Mouse (Mus musculus): Measurements from ENCODE around the gene Gng13. TPM values are rescaled to one million over a fixed set of nuclear protein-coding genes. Genes with fewer than 3 reads are reported as not detected.
A peak's percentile ranks its signal among the peaks of the same experiment; 100 is the strongest.

Gene Gng13
- polyA plus RNA-seq, 1 experiment from 2014 or later, result 0.95 TPM

- H3K36me3 ChIP-seq (ENCODE audit: control insufficient read depth, insufficient read depth), result no peaks in the 10 kb centered on the region
- H3K27ac ChIP-seq (ENCODE audit: low read depth, low read length), result no peak within 1 kb of the TSS
- no peak for ATAC-seq
- no peak within 1 kb of the TSS for H3K4me2 ChIP-seq (replicated peaks; ENCODE audit: low read depth)
- H3K9ac ChIP-seq (ENCODE audit: low read depth, low read length), result no peak within 1 kb of the TSS
- H3K9me3 ChIP-seq (ENCODE audit: control insufficient read depth), result no peaks in the 10 kb centered on the region
- no peak within 1 kb of the TSS for H3K4me3 ChIP-seq (ENCODE audit: low read depth, low read length)
- no peaks in the 10 kb centered on the region for H3K4me1 ChIP-seq (replicated peaks; ENCODE audit: control insufficient read depth, insufficient read depth, low read length)
- H3K27me3 ChIP-seq (replicated peaks; ENCODE audit: control insufficient read depth, insufficient read depth, low read length), result no peaks in the 10 kb centered on the region
- 68% methylated on average over 9 of the region's 9 CpGs for WGBS
- no peak for TF ChIP-seq CTCF (IDR thresholded peaks at IDR 0.05; ENCODE audit: low read depth)
Measured at GRCm38 (mm10) chr17:25754241-25754640, 37.3 kb downstream of the Gng13 start, which contains the start of gene Msln. Gene Msln, minus strand, starts transcription at chr17:25754378.

GRCm38 (mm10) chr17:25755086-25755485 is 38.1 kb downstream of the Gng13 start:
- no peak for TF ChIP-seq CTCF (IDR thresholded peaks at IDR 0.05; ENCODE audit: low read depth)
- 80% methylated on average over 4 of the region's 4 CpGs for whole genome bisulfite sequencing
- Histone ChIP-seq H3K27ac (ENCODE audit: low read depth, low read length) (no peak overlapping the region), H3K36me3 (ENCODE audit: control insufficient read depth, insufficient read depth) (no peaks in the 10 kb centered on the region), H3K4me1 (replicated peaks; ENCODE audit: control insufficient read depth, insufficient read depth, low read length) (no peaks in the 10 kb centered on the region), H3K4me3 (ENCODE audit: low read depth, low read length) (no peak overlapping the region), H3K4me2 (replicated peaks; ENCODE audit: low read depth) (no peak overlapping the region), H3K27me3 (replicated peaks; ENCODE audit: control insufficient read depth, insufficient read depth, low read length) (no peaks in the 10 kb centered on the region), H3K9me3 (ENCODE audit: control insufficient read depth) (no peaks in the 10 kb centered on the region), H3K9ac (ENCODE audit: low read depth, low read length) (no peak overlapping the region)
- ATAC-seq, result no peak

GRCm38 (mm10) chr17:25755627-25756377 is 38.8 kb downstream of the Gng13 start:
- Histone ChIP-seq H3K4me1 (replicated peaks; ENCODE audit: control insufficient read depth, insufficient read depth, low read length) (no peaks in the 10 kb centered on the region), H3K36me3 (ENCODE audit: control insufficient read depth, insufficient read depth) (no peaks in the 10 kb centered on the region), H3K27me3 (replicated peaks; ENCODE audit: control insufficient read depth, insufficient read depth, low read length) (no peaks in the 10 kb centered on the region), H3K9me3 (ENCODE audit: control insufficient read depth) (no peaks in the 10 kb centered on the region), H3K4me2 (replicated peaks; ENCODE audit: low read depth) (no peak overlapping the region), H3K9ac (ENCODE audit: low read depth, low read length) (no peak overlapping the region), H3K4me3 (ENCODE audit: low read depth, low read length) (no peak overlapping the region), H3K27ac (ENCODE audit: low read depth, low read length) (no peak overlapping the region)
- peak; percentile 42; the same call in 1 of the 2 replicates for ATAC-seq
- 17% methylated on average over 4 of the region's 4 CpGs for whole genome bisulfite sequencing
- no peak for TF ChIP-seq CTCF (IDR thresholded peaks at IDR 0.05; ENCODE audit: low read depth)

GRCm38 (mm10) chr17:25756378-25757242 is 39.6 kb downstream of the Gng13 start:
- Histone ChIP-seq H3K9ac (ENCODE audit: low read depth, low read length) (no peak overlapping the region), H3K4me3 (ENCODE audit: low read depth, low read length) (no peak overlapping the region), H3K4me2 (replicated peaks; ENCODE audit: low read depth) (no peak overlapping the region), H3K4me1 (replicated peaks; ENCODE audit: control insufficient read depth, insufficient read depth, low read length) (no peaks in the 10 kb centered on the region), H3K27me3 (replicated peaks; ENCODE audit: control insufficient read depth, insufficient read depth, low read length) (no peaks in the 10 kb centered on the region), H3K9me3 (ENCODE audit: control insufficient read depth) (no peaks in the 10 kb centered on the region), H3K27ac (ENCODE audit: low read depth, low read length) (no peak overlapping the region), H3K36me3 (ENCODE audit: control insufficient read depth, insufficient read depth) (no peaks in the 10 kb centered on the region)
- peak; percentile 46 for ATAC-seq
- TF ChIP-seq CTCF (IDR thresholded peaks at IDR 0.05; ENCODE audit: low read depth), result no peak
- WGBS, result 59% methylated on average over 9 of the region's 9 CpGs

- Histone ChIP-seq H3K27ac (ENCODE audit: low read depth, low read length) (no peak overlapping the region), H3K4me2 (replicated peaks; ENCODE audit: low read depth) (no peak overlapping the region), H3K36me3 (ENCODE audit: control insufficient read depth, insufficient read depth) (no peaks in the 10 kb centered on the region), H3K9ac (ENCODE audit: low read depth, low read length) (no peak overlapping the region), H3K4me3 (ENCODE audit: low read depth, low read length) (no peak overlapping the region), H3K9me3 (ENCODE audit: control insufficient read depth) (no peaks in the 10 kb centered on the region), H3K4me1 (replicated peaks; ENCODE audit: control insufficient read depth, insufficient read depth, low read length) (no peaks in the 10 kb centered on the region), H3K27me3 (replicated peaks; ENCODE audit: control insufficient read depth, insufficient read depth, low read length) (no peaks in the 10 kb centered on the region)
- 57% methylated on average over 3 of the region's 3 CpGs for WGBS
- no peak for TF ChIP-seq CTCF (IDR thresholded peaks at IDR 0.05; ENCODE audit: low read depth)
- ATAC-seq, result no peak
Measured at GRCm38 (mm10) chr17:25757691-25758090, 40.7 kb downstream of the Gng13 start.

- H3K9ac ChIP-seq (ENCODE audit: low read depth, low read length), result no peak overlapping the region
- H3K9me3 ChIP-seq (ENCODE audit: control insufficient read depth), result no peaks in the 10 kb centered on the region
- TF ChIP-seq CTCF (IDR thresholded peaks at IDR 0.05; ENCODE audit: low read depth), result no peak
- no peak overlapping the region for H3K4me3 ChIP-seq (ENCODE audit: low read depth, low read length)
- 69% methylated on average over 8 of the region's 8 CpGs for WGBS
- H3K27me3 ChIP-seq (replicated peaks; ENCODE audit: control insufficient read depth, insufficient read depth, low read length), result no peaks in the 10 kb centered on the region
- H3K4me2 ChIP-seq (replicated peaks; ENCODE audit: low read depth), result no peak overlapping the region
- no peak for ATAC-seq
- no peaks in the 10 kb centered on the region for H3K4me1 ChIP-seq (replicated peaks; ENCODE audit: control insufficient read depth, insufficient read depth, low read length)
- no peak overlapping the region for H3K27ac ChIP-seq (ENCODE audit: low read depth, low read length)
- no peaks in the 10 kb centered on the region for H3K36me3 ChIP-seq (ENCODE audit: control insufficient read depth, insufficient read depth)
Measured at GRCm38 (mm10) chr17:25760148-25760547, 43.2 kb downstream of the Gng13 start.
